Mouse (Mus musculus) lung, adult 2 months (tissue): Measurements from ENCODE around the gene Gm49380. TPM values are rescaled to one million over a fixed set of nuclear protein-coding genes. Genes with fewer than 3 reads are reported as not detected.

ENCODE experiments used
- DNase-seq: peaks from one replicate; pipeline ENCODE4 v3.0.0; 2022
- H3K4me1 ChIP-seq: fragments of 200-500 bp; 2 replicates; pipeline ENCODE4 v1.6.1; 2011; ENCODE audit warnings: low read length; ENCODE audit not compliant: control insufficient read depth, insufficient read depth
- H3K4me3 ChIP-seq: fragments of 200-500 bp; replicated peaks from 2 replicates; pipeline ENCODE3; 2011; ENCODE audit warnings: low read depth, mild to moderate bottlenecking, control low read depth, low read length; ENCODE audit errors: extremely low read depth
- CTCF ChIP-seq: fragments of 200-500 bp; IDR thresholded peaks from 2 replicates; pipeline ENCODE4 v1.5.1; 2011; ENCODE audit warnings: mild to moderate bottlenecking, low read length, control low read depth; ENCODE audit not compliant: insufficient read depth
- POLR2A ChIP-seq: fragments of 200-500 bp; IDR thresholded peaks from 2 replicates; pipeline ENCODE4 v1.6.1; 2011; ENCODE audit warnings: low read depth, mild to moderate bottlenecking, control low read depth, low read length, borderline replicate concordance; ENCODE audit errors: extremely low read depth
- WGBS: fragments of 180-500 bp; shearing (Covaris S2); methylation state at CpG from one replicate; pipeline ENCODE4 v1.1.7; 2018; 5-methylcytosine and 5-hydroxymethylcytosine counted together
- polyA plus RNA-seq: library from polyadenylated mRNA; depleted of rRNA; stranded (reverse); fragments of >200 nt; gene quantifications from 2 replicates; pipeline ENCODE4 v1.2.3, GENCODE M21; 2012; rRNA removed

Gm49380 gene
- 0.27 TPM in 1 of 2 replicates, not detected in the other for polyA plus RNA-seq

DNA sequence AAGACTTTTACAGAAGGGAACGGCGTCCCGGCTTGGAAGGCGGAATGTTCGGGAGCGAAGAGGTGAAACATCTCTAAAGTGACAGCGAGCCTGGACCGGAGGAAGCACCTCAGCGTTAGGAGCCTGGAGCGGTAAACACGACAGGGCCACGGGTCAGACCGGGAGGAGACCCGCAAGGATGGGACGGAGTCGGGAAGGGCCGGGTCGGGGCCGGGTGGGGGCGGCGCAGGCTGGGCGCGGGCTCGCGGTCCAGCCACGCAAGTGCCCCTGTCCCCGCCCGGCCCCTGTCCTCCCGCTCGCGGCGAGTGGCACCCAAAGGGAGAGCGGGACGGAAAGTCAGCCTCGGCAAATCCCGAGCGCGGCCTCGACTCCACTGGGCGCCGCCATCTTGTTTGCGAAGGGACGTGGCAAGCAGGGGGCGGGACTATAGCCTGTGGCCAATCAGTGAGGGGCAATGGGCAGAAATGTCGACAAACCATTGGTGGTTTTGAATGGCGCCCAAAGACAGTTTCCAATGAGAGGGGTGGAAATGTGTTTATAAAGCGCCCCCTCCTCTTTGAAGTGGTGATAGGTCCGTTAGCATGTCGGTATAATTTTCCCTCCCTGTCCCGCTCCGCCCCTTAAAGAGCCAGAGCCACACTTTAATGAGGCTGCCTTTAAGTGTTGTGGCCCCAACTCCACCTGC is at the start of gene Gm49380, which contains the start of gene Rnf26:
TSS of gene Gm49380 (minus strand) at position 396 of the 685 bp plus-strand sequence.
TSS of gene Rnf26 (minus strand) at position 413 of the 685 bp plus-strand sequence.
- WGBS: under 1% methylated on average over 48 of the region's 51 CpGs
- H3K4me3 ChIP-seq: peak within 1 kb of the TSS; percentile 65
- peak; percentile 92 for DNase-seq
- H3K4me1 ChIP-seq: peaks cover 12% of the 10 kb centered on the region
- peak; percentile 52; the same call in 1 of the 2 replicates for TF ChIP-seq POLR2A
- no peak for TF ChIP-seq CTCF

GRCm38 (mm10) chr9:44159886-44160285 is 46.6 kb upstream of the Gm49380 start:
- Histone ChIP-seq H3K4me3 (no peak overlapping the region), H3K4me1 (no peaks in the 10 kb centered on the region)
- 84% methylated on average over 3 of the region's 3 CpGs for WGBS
- DNase-seq: no peak
- TF ChIP-seq POLR2A (no peak), CTCF (no peak)

DNA sequence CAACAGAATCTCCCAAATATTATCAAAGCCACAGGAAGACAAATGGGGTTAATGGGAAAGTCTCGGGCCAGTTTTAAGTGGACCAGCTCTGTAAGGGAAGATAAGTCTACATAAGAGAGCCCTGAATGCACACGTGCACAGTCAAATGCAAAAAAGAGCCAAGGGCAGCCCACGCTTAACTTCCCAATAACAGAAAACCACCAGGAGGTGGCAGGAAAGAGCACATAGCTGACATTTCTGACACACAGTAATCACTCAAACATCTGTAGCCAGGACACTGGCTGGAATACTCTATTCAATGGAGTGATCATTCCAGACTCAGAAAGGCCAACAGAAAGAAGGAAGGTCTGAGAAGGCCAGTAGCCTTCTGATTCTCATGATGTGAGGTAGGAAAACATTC is 34.0 kb upstream of the Gm49380 start:
- no peak overlapping the region for H3K4me3 ChIP-seq
- H3K4me1 ChIP-seq: no peaks in the 10 kb centered on the region; the same call in 1 of the 2 replicates
- DNase-seq: no peak
- 19% methylated on average over 3 of the region's 3 CpGs for WGBS
- no peak for TF ChIP-seq POLR2A
- TF ChIP-seq CTCF: 0 out of 2 replicates have a peak, but pooled peaks have one; percentile 7

DNA sequence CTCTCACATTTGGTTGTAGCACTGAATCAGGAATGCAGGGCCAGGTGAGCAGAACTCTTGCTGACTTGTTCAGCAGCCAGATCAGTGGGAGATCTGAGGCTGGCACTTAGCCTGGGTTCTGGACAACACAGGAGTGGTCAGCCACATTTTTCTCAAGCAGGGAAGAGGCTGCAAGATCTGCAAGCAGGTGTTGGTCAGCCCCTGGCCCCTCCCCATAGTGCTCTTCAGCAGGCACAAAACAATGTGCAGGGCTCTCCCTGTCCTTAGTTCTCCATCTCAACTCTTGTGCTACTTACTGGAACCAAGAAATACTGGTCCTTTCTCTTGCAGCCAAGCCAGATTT is 31.4 kb upstream of the Gm49380 start:
- Histone ChIP-seq H3K4me3 (no peak overlapping the region), H3K4me1 (no peaks in the 10 kb centered on the region; the same call in 1 of the 2 replicates)
- TF ChIP-seq POLR2A (no peak), CTCF (no peak)
- no peak for DNase-seq

DNA sequence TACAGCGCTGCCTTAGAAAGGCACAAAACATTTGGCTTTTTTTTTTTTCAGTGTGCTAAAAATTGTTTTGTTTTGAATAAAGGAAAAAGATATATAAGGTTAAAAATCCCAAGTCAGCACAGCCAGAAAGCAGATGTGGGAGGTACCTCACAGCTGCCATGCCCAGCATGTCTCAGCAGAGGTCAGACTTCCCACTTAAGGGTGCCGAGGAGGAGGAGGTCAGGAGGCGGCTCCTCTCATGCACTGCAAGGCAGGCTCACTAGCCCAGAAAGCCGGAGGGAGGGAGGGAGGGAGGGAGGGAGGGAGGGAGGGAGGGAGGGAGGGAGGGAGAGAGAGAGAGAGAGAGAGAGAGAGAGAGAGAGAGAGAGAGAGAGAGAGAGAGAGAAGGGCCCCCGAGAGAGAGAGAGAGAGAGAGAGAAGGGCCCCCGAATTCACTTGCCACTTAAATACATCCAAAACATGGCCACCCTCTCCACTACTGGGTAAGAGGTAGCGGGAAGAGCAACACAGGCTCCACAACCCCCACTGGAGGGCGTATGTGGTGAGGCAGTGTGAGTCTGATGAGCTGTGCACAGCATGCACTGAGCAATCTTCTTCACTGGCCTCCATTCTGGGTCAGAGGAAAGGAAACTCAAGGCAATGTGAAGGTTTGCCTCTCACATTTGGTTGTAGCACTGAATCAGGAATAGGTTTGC is 30.9 kb upstream of the Gm49380 start:
- TF ChIP-seq CTCF (peak; percentile 38; the same call in 1 of the 2 replicates), POLR2A (no peak)
- H3K4me3 ChIP-seq: no peak overlapping the region
- H3K4me1 ChIP-seq: no peaks in the 10 kb centered on the region; the same call in 1 of the 2 replicates
- no peak for DNase-seq
- WGBS: 28% methylated on average over 8 of the region's 8 CpGs

DNA sequence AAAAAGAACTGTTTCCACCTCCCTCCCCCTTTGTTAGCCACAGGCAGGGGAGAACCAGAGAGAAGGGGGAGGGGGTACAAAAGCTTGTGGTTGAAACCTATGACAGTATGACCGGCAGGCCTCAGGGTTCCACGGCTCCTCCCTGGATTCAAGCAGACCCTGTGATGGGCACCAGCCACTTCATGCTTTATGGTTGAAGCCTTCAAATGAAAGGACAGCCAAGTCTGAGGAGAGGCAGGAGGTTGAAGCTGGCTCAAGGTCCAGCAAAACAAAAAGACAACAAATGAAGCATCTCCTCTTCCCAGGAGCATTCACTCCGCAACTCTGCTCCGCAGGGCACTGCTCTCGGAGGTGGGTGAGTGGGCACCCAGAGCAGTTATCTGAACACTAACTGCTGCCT is 30.1 kb upstream of the Gm49380 start:
- DNase-seq: no peak
- no peak for TF ChIP-seq POLR2A
- no peak for TF ChIP-seq CTCF
- Histone ChIP-seq H3K4me3 (no peak overlapping the region), H3K4me1 (no peaks in the 10 kb centered on the region)
- 60% methylated on average over 5 of the region's 5 CpGs for WGBS

GRCm38 (mm10) chr9:44141951-44142350 is 28.7 kb upstream of the Gm49380 start:
- TF ChIP-seq CTCF (no peak), POLR2A (no peak)
- H3K4me3 ChIP-seq: no peak overlapping the region
- DNase-seq: no peak
- 64% methylated on average over 5 of the region's 5 CpGs for WGBS
- peaks cover 6% of the 10 kb centered on the region; the same call in 1 of the 2 replicates for H3K4me1 ChIP-seq

DNA sequence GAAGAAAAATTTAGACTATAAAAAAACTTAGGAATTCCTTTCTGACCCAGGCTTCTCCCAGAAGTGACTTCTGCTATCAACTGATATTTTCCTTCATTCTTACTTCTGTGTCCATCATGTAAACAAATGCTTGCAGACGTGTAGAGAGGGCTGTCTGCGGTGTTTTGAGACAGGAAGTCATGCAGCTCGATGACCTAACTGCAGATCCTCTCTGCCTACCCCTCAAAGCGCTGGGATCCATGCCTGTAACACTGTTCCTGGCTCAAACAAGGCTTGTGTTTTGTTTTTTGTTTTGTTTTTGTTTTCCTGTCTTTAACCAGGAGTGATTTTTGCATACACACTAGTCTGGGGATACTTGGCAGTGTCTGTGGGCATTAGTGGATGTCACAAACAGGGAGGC is 24.5 kb upstream of the Gm49380 start:
- Histone ChIP-seq H3K4me3 (no peak overlapping the region), H3K4me1 (peaks cover 6% of the 10 kb centered on the region; the same call in 1 of the 2 replicates)
- no peak for DNase-seq
- 32% methylated on average over 4 of the region's 4 CpGs for WGBS
- no peak for TF ChIP-seq POLR2A
- no peak for TF ChIP-seq CTCF

GRCm38 (mm10) chr9:44135731-44136411 is 22.6 kb upstream of the Gm49380 start:
- Histone ChIP-seq H3K4me1 (peaks cover 6% of the 10 kb centered on the region), H3K4me3 (peak overlapping the region; percentile 64)
- 27% methylated on average over 7 of the region's 7 CpGs for WGBS
- TF ChIP-seq CTCF (no peak), POLR2A (no peak)
- DNase-seq: no peak
